Mouse (Mus musculus): ENCODE data around the gene Acta1.

Acta1 gene

DNA sequence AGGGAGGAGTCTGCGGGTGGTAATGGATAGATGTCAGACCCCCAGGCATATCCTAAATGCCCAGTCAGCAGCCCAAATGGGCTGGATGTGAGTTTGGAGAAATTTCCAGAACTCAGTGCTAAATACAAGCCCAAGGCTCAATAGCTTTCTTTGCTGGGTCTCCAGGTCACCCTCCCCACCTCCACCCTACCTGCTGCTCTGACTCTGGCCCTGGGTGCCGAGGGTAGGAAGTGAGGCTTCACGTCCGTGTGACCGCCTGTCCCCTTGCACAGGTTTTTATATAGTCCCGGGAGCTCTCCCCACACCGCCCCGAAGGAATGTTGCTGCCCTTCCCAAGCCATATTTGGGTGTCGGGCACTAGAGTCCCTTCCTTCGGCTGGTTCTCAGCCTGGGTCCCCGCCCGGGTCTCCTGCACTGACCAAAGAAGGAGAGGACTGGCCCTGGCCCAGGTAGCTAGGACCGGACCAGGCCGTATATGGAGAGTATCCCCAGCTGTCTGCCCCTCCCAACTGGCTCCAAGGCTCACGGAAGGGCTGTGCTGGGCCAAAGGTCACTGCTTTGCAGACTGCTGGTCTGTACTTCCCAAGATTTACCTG, at the start of gene Acta1:
Gene Acta1, minus strand, starts transcription at position 250 of the 596 bp plus-strand sequence.
- in situ Hi-C loops (cut with MboI, MseI) = no loop called here

DNA sequence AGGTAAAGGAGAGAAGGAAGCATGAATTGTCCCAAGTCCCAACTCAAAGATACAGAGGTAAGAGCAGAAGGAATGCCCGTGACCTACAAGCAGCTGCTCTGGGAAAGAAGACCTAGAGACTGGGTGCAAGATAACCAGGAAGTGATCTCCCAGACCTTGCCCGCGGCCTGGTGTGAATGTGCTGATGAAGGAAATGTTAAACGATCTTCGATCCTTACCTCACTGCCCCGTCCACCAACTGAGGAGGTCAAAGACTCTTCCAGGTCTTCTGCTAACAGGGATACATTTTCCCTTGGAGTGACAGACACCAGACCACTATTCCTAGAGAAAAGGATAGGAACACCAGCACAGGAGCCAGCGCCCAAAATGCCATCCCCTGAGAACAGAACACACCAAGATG, 34.5 kb upstream of the Acta1 start:
- in situ Hi-C loops (cut with MboI, MseI) = no loop called here

DNA sequence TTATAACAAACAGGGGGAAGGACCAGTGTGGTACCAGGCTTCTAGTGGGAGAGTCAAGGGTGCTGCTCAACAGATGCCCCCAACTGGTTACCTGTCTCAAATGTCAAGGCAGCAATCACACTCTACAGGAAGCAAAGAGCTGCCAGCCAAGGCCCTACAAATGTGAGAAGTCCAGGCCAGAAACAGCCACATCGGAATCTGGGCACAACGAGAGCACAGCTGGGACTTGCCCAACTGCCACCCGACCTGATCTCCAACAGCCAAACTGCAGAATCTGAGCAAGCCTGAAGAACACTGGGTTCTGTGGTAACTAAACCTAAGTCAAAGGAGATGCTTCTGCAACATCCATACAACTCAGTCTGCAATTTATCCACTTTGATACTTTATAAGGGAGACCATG, 31.1 kb upstream of the Acta1 start:
- in situ Hi-C loops (cut with MboI, MseI) = no loop called here

DNA sequence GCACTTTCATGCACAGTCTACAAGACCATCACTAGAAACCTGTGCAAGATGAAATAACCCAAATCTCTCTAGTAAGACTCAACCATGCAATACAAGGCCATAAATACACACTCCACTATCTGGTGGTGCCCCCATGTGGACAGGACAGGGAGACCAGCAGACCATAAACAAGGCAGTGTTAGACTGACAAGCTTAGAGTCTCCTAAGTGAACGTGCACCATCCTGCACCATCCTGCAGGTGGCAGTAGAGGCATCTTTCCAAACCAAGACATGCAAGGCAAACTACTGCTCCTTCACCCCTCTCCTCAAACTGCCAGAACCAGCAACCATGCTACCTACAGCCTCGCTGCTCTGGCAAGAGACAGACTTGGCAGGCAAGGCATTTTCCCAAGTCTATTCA, 30.2 kb upstream of the Acta1 start:
- in situ Hi-C loops (cut with MboI, MseI) = no loop called here

DNA sequence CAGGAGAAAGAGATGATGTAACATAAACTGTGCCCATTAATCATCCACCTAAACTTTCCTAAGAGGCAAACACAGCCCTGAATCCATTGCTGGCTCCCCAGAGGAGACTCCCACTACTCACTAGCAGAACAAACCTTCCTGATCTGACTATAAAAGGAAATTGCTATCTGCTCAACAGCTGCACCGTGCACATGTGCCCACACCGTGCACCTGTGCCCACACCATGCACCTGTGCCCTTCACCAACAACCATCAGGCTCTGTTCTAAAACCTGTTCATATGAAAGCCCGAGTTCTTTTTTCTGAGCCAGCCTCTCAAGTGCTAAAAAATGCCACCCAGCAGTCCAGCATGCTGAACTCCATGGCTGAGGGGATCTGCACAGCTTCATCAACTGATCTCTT, 20.1 kb upstream of the Acta1 start:
- in situ Hi-C loops (cut with MboI, MseI) = no loop called here

DNA sequence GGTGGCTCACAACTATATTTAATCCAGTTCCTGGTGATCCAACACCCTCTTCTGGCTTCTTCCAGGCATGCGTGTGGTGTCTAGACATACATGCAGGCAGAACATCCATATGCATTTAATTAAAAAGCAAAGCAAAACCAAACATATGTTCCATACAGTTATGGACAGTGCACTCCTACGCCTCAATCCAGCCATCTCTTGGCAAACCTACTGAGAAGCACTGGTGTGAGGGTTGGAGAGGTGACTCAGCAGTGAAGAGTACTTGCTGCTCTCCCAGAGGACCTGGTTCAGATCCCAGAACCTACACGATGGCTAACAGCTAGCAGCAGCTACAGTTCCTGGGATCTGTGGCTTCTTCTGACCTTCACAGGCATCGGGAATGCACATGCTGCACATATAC, 17.7 kb upstream of the Acta1 start:
- in situ Hi-C loops (cut with MboI, MseI) = no loop called here

DNA sequence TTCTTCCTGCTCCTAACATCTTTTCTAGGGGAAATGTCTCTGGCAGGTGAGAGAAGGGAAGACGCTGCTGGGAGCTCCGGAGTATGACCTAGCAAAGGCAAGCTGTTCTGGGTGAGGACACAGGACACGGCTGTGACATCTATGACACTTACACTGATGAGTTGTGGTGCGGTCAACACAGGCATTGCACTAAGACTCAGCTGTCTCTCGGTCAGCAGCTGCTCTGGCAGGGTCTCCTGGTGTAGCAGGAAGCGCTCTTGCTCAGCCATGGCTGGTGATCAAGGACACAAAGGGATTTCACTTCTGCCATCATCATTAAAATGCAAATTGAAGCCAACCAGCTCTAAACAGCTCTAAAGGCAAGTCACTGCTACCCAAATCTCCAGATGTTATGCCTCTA, 13.1 kb upstream of the Acta1 start:
- in situ Hi-C loops (cut with MboI, MseI) = no loop called here

DNA sequence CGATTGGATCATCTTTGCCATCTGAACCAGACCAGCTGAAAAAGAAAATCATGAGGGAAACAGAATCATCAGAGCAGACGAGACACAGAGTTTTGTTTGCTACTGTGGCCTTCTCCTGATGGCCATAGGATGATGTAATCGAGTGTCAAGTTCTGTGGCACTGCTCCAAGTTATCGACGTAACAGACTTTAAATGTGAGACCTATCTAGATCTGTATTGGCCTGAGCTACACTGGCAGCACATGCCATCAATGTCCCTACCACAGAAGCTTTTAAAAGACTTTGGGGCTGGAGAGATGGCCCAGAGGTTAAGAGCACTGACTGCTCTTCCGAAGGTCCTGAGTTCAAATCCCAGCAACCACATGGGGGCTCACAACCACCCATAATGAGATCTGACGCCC, 8.1 kb upstream of the Acta1 start:
- in situ Hi-C loops (cut with MboI, MseI) = no loop called here

DNA sequence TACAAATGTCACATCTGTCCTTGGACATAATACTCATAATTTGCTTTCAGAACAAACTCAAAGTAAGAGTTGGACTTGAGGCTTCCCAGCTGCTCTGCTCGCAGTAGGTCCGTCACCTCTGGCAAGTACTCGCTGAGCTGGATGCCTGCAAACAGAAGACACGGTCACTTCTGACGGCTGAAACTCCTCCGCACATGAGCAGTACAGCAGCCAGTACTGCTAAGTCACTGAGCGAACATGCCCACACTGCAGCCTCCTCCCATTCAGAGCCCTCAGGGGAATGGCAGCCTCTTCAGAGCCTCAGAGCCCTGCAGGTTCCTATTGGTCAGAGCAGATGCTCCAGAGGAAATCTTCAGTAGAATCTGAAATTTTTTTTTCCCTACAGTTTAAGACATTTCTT, 4.8 kb upstream of the Acta1 start:
- in situ Hi-C loops (cut with MboI, MseI) = no loop called here

DNA sequence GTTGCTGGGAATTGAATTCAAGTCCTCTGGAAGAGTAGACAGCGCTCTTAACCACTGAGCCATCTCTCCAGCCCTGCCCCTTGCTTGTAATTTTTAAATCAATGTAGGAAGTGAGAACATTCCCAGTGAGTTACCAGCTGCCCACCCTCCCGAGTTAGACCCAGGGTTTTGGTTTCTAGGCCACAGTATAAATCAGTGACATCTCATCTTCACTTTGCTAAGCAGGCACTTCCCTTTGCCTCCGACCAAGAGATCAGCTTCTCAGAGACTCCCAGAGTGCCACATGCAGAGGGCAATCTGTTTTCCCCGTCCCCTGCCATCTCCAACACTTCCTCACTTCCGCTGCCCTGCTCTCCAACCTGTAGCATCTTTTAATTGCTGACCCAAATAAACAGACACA, 4.0 kb upstream of the Acta1 start:
- in situ Hi-C loops (cut with MboI, MseI) = no loop called here

DNA sequence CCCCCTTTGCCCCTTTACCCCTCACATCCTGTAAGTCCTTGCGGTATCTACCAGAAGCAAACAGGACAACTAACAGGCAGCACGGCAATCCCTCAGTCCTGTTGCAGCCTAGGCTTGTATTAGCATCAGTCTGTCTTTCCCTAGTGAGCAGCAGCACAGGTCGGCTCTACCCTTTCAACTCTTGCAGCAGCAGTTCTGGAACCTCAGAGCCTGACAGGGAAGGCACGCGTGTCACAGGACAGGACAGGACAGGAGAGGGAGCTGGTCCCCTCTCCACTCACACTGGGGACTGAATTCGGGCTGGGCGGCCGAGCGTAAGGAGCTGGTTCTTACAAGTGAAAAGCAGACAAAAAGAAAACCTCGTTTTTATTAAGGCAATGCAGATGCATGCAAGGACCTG, 2.2 kb upstream of the Acta1 start:
- in situ Hi-C loops (cut with MboI, MseI) = no loop called here

DNA sequence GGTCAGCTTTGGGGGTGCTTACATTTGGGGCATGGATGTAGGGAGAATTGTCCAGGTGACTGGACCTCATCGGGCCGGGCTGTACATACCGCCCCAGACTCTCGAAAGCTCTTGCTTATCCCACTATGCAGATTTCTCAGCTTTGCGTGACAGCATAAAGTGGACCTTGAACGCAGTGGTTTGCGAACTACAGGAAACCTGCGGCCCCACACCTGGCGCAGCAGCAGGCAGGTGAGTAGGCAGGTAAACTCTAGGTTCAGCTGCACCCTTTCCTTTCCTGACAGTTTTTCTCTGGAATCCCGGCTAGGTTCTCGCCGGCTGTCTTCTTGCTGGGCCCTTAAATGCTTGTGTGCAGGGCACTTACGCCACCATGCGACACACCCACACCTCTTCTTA, 1.8 kb upstream of the Acta1 start:
- in situ Hi-C loops (cut with MboI, MseI) = no loop called here

DNA sequence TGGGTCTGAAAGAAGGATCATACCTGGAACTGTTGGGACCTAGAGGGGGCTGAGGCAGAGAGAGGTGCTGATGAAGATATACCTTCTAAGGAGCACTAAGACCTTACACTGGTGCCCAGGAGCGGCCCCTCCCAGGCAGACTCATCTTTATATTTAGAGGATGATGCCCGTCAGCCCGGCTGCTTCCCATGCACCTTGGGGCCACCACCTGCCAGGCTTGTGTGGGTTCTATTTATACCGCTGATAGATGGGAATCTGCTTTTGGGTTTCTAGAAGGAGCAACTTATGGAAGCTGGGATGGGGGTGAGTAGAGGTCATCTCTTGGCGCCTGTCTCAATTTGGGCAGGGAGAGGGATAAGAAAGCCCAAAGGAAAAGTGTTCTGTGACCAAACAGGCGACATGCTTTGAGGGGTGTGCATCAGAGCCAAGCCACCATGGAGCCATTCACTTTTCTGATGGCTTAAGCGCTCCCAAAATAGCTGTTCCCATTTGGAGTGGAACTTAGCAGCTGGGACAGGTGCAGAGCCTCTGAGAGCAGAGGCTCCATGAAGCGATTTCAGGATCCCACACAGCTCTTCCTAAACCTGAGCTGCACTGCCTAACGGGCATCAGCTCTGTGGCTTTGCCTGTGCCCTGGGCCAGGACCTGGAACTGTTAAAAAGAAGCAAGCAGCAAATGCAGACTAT, 1.3 kb upstream of the Acta1 start:
- in situ Hi-C loops (cut with MboI, MseI) = no loop called here

DNA sequence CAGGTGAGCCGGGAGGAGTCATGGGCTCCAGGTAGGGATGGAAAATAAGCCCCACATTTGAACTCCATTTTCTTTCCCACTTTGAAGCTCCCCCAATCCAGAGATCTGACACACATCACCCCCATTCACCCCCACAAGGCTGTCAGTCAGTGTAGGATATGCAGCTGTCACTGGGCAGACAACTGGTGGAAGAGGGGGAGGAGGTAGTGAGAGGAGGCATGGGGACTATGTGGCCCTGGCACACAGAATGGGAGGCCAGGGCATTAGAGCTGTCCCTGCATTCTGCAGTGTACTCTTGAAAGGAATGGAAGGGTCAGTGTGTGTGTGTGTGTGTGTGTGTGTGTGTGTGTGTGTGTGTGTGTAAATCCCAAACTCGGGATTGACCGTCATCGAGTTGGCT, 679 bp upstream of the Acta1 start:
- in situ Hi-C loops (cut with MboI, MseI) = no loop called here

DNA sequence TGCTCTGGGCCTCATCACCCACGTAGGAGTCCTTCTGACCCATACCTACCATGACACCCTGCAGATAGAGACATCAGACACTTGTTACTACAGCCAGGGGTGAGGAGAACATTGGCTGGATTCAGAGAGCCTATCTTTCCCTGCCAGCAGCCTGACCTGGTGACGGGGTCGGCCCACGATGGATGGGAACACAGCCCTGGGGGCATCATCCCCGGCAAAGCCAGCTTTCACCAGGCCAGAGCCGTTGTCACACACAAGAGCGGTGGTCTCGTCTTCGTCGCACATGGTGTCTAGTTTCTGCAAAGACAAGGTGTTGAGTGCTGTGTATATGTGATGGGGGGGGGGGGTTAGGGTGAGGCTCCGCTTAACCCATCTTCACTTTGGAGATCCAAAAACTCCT, 1.1 kb downstream of the Acta1 start:
- in situ Hi-C loops (cut with MboI, MseI) = no loop called here

DNA sequence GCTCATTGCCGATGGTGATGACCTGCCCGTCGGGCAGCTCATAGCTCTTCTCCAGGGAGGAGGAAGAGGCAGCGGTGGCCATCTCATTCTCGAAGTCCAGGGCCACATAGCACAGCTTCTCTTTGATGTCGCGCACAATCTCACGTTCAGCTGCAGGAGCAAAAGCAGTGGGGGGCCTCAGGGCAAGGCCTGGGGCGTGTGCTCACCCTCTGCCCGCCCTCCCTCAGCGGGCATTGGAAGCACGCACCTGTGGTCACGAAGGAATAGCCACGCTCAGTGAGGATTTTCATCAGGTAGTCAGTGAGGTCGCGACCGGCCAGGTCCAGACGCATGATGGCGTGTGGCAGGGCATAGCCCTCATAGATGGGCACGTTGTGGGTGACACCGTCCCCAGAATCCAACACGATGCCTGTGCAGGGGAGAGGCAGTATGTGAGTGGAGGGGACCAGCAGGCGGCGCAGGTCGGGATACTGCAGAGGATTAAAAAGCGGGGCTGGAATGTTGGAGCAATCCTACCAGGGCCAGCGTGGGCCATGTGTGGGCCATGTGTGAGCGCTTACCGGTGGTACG, 1.9 kb downstream of the Acta1 start:
- in situ Hi-C loops (cut with MboI, MseI) = no loop called here

DNA sequence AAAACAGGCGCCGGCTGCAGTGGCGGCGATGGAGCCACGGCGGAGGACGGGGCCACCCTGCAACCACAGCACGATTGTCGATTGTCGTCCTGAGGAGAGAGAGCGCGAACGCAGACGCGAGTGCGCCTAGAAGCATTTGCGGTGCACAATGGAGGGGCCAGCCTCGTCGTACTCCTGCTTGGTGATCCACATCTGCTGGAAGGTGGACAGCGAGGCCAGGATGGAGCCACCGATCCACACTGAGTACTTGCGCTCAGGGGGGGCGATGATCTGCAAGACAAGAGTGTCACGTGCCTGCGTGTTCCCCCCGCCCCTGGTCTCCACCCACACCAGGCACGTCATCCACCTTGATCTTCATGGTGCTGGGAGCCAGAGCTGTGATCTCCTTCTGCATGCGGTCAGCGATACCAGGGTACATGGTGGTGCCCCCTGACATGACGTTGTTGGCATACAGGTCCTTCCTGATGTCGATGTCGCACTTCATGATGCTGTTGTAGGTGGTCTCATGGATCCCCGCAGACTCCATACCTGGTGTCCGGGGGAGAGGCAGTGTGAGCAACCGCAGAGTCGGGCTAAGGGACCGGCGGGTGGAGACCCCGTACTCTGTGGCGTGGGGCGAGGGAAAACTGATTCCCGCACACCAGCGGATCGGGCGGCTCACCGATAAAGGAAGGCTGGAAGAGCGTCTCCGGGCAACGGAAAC, 2.5 kb downstream of the Acta1 start:
- in situ Hi-C loops (cut with MboI, MseI) = no loop called here

DNA sequence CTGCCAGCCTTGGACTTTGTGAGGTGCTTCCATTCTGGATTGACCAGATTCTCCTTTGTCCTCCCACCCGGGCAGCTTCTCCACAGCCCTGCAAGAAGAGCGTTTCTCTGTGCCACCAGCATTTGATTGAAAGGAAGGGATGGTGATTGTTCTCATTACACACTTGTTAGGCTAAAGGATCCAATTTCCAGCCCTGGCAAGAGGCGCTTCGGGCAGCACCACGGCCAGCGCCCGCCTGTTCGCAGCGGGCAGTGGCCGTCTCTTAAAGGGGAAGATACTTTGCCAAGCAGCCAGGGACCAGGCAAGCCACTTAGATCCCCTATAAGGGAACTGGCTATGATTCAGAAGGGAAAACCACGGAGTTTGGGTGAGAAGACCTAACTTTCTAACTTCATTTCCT, 3.3 kb downstream of the Acta1 start:
- in situ Hi-C loops (cut with MboI, MseI) = no loop called here

DNA sequence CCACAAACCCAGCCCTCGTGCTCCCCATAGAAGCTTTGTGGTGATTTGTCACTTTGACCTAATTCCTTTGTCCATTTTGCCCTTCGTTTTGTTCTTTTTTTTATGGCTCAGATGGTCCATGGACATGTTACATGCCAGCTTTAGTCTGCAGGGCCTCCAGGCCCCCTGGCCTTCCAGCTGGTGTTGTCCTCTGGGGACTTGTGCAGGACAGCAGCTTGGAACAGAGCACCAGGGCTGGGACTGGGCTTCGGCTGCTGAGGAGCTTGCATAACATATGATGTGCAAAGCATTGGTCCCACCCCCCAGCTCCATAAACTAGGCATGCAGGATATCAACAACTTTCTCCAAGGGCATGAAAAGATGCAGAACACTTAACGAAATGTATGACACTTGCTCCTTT, 4.8 kb downstream of the Acta1 start:
- in situ Hi-C loops (cut with MboI, MseI) = no loop called here

DNA sequence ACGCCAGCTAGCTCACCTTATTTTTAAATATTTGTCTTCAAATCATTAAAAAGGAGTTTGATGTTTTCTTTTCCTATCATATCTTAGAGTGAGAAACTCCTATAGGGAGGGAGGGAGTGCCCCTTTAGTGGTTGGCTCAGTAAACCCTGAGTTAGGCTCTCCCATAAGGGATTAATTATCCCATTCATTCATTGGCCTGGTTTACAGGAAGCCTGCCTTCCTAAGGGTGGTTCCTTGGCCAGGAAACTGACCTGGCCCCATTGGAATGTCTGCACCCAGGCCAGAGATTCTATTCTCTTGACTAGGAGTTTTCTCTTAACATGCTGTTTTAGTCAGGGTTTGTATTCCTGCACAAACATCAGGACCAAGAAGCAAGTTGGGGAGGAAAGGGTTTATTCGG, 6.6 kb downstream of the Acta1 start:
- in situ Hi-C loops (cut with MboI, MseI) = no loop called here

DNA sequence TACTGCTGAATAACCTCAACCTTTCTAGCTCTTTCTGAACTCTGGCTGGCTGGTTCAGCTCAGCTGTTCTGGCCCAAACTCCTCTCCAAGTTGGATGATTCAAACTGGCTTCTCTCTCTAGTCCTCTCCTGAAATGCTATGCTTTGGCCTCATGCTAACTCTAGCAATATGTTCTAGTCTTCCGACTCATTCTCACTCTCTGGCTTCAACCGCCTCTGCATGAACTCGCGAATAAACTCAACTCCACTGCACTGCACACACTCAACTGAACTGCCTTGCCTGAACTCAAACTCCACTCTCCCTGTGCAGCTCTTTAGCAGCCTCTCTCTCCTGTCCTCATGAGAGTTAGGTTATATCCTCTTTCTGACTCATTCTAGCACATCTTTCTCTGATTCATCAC, 7.4 kb downstream of the Acta1 start:
- in situ Hi-C loops (cut with MboI, MseI) = no loop called here

DNA sequence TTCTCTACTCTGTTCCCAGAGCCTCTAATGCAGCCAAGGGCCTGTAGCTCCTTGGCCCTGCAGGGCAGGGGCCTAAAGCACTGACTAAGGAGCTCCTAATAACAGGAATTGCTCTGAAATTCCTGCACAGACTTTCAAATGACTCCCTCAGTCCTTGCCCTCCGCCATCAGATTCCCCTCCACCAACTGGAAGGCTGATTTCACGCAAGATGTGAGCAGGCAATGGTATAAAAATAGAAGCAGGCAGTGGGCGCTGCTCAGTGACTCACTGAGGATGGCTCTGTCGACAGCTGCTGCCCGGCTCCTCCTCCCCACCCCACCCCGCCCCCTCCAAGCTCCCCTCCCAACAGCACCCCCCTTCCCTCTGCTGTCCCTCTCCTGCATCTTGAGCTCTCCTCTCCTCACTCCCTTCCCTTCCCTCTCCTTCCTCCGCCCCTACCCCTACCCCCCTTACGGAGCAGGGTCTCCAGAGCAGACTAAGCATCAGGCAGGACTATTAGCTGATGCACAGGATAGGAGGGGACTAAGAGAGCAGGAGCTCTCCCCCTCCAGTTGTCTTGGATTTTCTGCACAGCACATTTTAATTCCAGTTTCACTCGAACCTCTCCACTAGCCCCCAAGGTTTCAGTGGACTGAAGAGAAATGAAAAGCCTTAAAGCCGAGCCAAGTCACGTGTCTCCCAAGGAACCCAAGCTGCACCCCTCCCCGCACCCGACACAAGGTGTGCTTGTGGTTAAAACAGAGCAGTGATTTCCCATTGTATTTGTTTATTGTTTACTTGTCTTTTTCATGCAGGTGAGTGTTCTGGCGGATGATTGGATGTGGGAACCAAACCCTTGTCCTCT, 9.6 kb downstream of the Acta1 start:
- in situ Hi-C loops (cut with MboI, MseI) = no loop called here
